Mouse (Mus musculus): ENCODE measurements around the gene Fam169b. TPM values are rescaled to one million over a fixed set of nuclear protein-coding genes. Genes with fewer than 3 reads are reported as not detected.

Gene Fam169b
- total RNA-seq (2021), result under 1 TPM in 1 of 2 experiments, not detected in 1; 0.26 TPM
- long read RNA-seq, experiment 1, result 0 reads
- long read RNA-seq, experiment 2, result 0 reads

- no peak for DNase-seq
Observed at GRCm38 (mm10) chr7:68273515-68273914, at the start of gene Fam169b. Fam169b (plus strand) TSS chr7:68273839.

GRCm38 (mm10) chr7:68224006-68224405 lies 49.6 kb upstream of the Fam169b start:
- DNase-seq, result no peak

GRCm38 (mm10) chr7:68225427-68226054 lies 48.1 kb upstream of the Fam169b start:
- no peak for DNase-seq

GRCm38 (mm10) chr7:68227021-68227420 lies 46.6 kb upstream of the Fam169b start:
- no peak for DNase-seq

- no peak for DNase-seq
Observed at GRCm38 (mm10) chr7:68227621-68228020, 46.0 kb upstream of the Fam169b start.

GRCm38 (mm10) chr7:68228491-68228890 lies 45.1 kb upstream of the Fam169b start:
- no peak for DNase-seq

GRCm38 (mm10) chr7:68230831-68231230 lies 42.8 kb upstream of the Fam169b start:
- DNase-seq, result no peak

- DNase-seq, result no peak
Observed at GRCm38 (mm10) chr7:68232521-68232920, 41.1 kb upstream of the Fam169b start.

GRCm38 (mm10) chr7:68233619-68234223 lies 39.9 kb upstream of the Fam169b start:
- DNase-seq, result peak; percentile 33 to 52

GRCm38 (mm10) chr7:68236817-68237216 lies 36.8 kb upstream of the Fam169b start:
- DNase-seq, result no peak

GRCm38 (mm10) chr7:68239220-68239827 lies 34.3 kb upstream of the Fam169b start:
- DNase-seq, result no peak

GRCm38 (mm10) chr7:68241205-68241604 lies 32.4 kb upstream of the Fam169b start:
- no peak for DNase-seq

- DNase-seq, result no peak
Observed at GRCm38 (mm10) chr7:68245681-68246080, 28.0 kb upstream of the Fam169b start.

GRCm38 (mm10) chr7:68246249-68246648 lies 27.4 kb upstream of the Fam169b start:
- DNase-seq, result no peak

- no peak for DNase-seq
Observed at GRCm38 (mm10) chr7:68250411-68250810, 23.2 kb upstream of the Fam169b start.

- no peak for DNase-seq
Observed at GRCm38 (mm10) chr7:68250902-68251301, 22.7 kb upstream of the Fam169b start.

- DNase-seq, result no peak
Observed at GRCm38 (mm10) chr7:68257767-68258166, 15.9 kb upstream of the Fam169b start.

GRCm38 (mm10) chr7:68258326-68259150 lies 15.1 kb upstream of the Fam169b start:
- no peak for DNase-seq

- DNase-seq, result no peak
Observed at GRCm38 (mm10) chr7:68259523-68260081, 14.0 kb upstream of the Fam169b start.

GRCm38 (mm10) chr7:68262612-68263200 lies 10.9 kb upstream of the Fam169b start:
- DNase-seq, result no peak

- DNase-seq, result no peak
Observed at GRCm38 (mm10) chr7:68263346-68264027, 10.2 kb upstream of the Fam169b start.

Data from adrenal gland, postnatal 36 days (tissue).